ENCODE assay signal across 25 mouse cellular contexts in the genomic region with DNA sequence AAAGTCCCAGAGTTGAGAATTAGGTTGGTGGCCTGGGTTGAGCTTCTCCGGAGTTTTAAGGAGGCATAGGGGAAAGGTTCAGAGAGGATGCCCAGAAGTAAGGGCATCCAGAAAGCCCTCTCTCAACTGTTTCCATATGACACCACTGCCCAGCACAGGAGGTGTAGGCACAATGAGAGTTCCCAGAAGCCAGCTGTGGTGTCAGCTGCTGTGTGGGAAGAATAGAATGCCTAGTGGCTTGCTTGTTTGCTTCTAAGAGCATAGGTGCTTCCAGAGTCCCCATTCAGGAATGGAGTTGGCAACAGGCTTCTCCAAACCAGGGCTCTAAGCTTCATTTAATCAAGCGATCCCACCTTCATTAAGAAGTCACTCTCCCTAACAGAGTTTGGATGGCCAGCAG.
"Had no signal": no experiment of that assay in that cellular context is flagged by ENCODE, and none has a peak within 500 bp of the region (broad histone marks: within the 10 kb centered on the region; RNA-seq: fewer than 3 reads in every experiment).

No protein-coding gene starts in this region.

- H3K4me2 ChIP-seq: heart, embryonic 11.5 days; heart, embryonic 13.5 days; heart, embryonic 15.5 days; limb, embryonic 12.5 days; liver, embryonic 11.5 days; liver, embryonic 13.5 days had no signal

- DNase-seq: gastrocnemius, postnatal 14 days; gastrocnemius, postnatal 36 days; heart, adult 11 months; heart, adult 2 months; heart, postnatal 14 days; heart, postnatal 36 days; kidney, adult 11 months; kidney, adult 9 months; kidney, postnatal 14 days; layer of hippocampus, adult 9-11 months; layer of hippocampus, postnatal 36 days; left cerebral cortex, postnatal 4 days; liver; liver, embryonic 13.5 days had no signal

- H3K4me3 ChIP-seq: heart, adult 2 months; heart, embryonic 13.5 days; heart, embryonic 15.5 days; hindbrain, embryonic 13.5 days; hindbrain, embryonic 15.5 days; kidney, embryonic 15.5 days; limb, embryonic 12.5 days; liver, embryonic 13.5 days had no signal

- H3K27ac ChIP-seq: heart, adult 2 months; heart, embryonic 13.5 days; heart, embryonic 15.5 days; hindbrain, embryonic 13.5 days; hindbrain, embryonic 15.5 days; hindbrain, postnatal 0 days; kidney, embryonic 15.5 days; kidney, postnatal 0 days; limb, embryonic 12.5 days; liver, embryonic 13.5 days had no signal

- H3K27me3 ChIP-seq: heart, embryonic 13.5 days; heart, embryonic 15.5 days; hindbrain, embryonic 13.5 days; hindbrain, embryonic 15.5 days; kidney, embryonic 15.5 days; limb, embryonic 12.5 days; liver, embryonic 13.5 days had no signal

- H3K4me1 ChIP-seq: hindbrain, embryonic 15.5 days; liver, embryonic 13.5 days had no signal

- H3K36me3 ChIP-seq: heart, embryonic 13.5 days; heart, embryonic 15.5 days; hindbrain, embryonic 13.5 days; hindbrain, embryonic 15.5 days; kidney, embryonic 15.5 days; limb, embryonic 12.5 days; liver, embryonic 13.5 days had no signal

- H3K9ac ChIP-seq: heart, embryonic 13.5 days; heart, embryonic 15.5 days; hindbrain, embryonic 13.5 days; hindbrain, embryonic 15.5 days; kidney, embryonic 15.5 days; limb, embryonic 12.5 days; liver, embryonic 13.5 days had no signal

- ATAC-seq: hindbrain, postnatal 0 days; intestine, embryonic 16.5 days had no signal

- H3K9me3 ChIP-seq: heart, embryonic 13.5 days; heart, embryonic 15.5 days; hindbrain, embryonic 13.5 days; hindbrain, embryonic 15.5 days; kidney, embryonic 15.5 days; limb, embryonic 12.5 days; liver, embryonic 13.5 days had no signal
